Mouse (Mus musculus) heart, adult 11 months (tissue): ENCODE measurements around the gene Serpinb5.
A peak's percentile ranks its signal among the peaks of the same experiment; 100 is the strongest.
"Not testable (repeated sequence)": the region's sequence is repeated elsewhere in the genome, so short reads cannot be mapped to it uniquely, and the experiment has no call there.

Source experiments
- DNase-seq: peaks from one replicate; pipeline ENCODE4 v3.0.0; 2022

The Serpinb5 gene

DNA sequence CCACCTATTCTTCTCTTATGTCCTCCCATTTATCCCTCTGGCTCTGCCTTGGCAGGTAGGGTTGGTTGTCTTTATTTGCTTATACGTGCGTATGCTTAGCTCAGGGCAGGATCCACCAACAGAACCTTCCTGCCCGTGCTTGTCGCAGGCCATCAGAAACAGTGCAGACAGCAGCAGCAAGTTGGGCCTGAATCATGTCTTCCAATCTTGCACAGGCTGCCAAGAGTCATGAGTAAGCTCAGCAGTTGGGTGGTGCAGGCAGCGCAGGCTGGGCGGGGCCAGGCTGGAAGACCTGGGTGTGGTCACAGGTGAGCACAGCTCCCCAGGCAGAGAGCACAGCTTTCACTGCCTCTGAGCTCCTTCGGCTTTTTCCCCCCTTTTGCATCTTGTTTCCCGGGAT is at the start of gene Serpinb5:
Gene Serpinb5 (plus strand): TSS at position 327 of the 400 bp plus-strand sequence.
- peak; percentile 86 for DNase-seq

DNA sequence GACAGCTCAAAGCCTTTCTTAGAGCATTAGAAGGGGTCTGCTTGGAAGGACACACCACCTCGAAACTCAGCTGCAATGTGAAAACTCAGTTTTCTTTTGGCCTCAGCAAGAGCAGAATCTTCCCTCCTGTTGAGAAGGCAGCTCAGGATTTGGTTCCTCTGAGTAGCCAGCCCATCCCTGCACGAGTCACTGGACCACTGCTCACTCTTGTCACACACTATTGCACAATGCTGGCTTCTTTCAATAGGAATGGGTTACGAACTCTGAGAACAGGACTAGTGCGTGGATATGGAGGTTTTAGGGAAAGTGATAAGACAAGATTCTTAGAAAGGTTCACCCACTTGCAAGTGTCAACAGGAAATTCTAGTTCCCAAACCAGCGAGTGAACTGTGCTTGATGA is 46.1 kb upstream of the Serpinb5 start:
- no peak for DNase-seq

DNA sequence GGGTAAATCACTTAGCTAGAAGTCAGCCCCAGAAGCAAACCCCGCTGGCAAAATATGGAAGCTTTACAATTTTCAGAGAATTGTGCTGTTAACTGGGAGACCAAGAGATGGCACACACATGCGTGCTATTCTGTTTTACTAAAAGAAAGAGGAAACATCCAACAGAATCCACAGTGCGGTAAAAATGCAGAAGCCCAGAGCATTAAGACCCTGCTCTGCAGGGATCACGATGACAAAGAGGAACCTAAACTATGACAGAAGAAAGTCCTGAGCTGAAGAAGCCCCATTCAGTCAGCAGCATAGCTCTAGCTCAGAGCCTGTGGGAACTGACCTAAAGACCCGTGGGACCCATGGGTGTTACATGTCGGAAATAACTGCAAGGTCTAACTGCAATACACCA is 45.7 kb upstream of the Serpinb5 start:
- peak; percentile 74 for DNase-seq

- DNase-seq = peak; percentile 27
Measured at GRCm38 (mm10) chr1:106816766-106817165, 44.2 kb upstream of the Serpinb5 start.

DNA sequence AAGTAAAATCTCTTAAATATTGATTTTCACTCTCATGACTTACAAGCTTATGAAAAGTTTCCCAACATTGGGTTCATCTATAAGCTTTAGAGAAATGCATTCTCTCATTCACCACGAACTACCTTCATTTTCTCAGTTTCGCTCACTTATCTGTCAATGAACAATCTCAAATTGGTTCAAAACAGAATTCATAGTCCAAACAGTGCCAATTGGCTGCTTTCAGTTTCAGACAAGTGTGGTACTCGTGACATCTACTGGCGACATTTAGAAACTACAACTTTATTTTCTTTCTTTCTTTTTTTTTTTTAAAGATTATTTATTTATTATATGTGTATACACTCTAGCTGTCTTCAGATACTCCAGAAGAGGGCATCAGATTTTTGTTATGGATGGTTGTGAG is 42.6 kb upstream of the Serpinb5 start:
- DNase-seq = peak; percentile 11

DNA sequence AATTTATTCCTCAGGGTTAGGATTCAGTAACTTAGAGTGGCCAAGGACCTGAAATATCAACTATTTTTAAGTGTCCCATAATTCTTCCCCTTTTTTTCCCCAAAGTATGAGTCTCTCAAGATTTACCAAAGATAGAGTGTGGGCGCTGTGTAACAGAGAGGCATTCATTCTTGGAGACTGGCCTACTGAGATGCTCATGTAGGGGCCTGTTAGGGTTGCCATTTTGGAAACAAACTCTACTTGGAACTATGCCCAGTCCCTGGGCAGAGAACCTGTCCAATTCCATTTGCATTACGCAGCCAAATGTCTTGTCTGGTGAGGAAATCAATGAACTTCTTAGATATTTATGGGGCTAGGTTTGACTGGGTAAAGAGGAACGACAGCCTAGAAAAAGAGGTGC is 38.7 kb upstream of the Serpinb5 start:
- DNase-seq = peak; percentile 14

- DNase-seq = peak; percentile 31
Measured at GRCm38 (mm10) chr1:106828784-106829183, 32.2 kb upstream of the Serpinb5 start.

DNA sequence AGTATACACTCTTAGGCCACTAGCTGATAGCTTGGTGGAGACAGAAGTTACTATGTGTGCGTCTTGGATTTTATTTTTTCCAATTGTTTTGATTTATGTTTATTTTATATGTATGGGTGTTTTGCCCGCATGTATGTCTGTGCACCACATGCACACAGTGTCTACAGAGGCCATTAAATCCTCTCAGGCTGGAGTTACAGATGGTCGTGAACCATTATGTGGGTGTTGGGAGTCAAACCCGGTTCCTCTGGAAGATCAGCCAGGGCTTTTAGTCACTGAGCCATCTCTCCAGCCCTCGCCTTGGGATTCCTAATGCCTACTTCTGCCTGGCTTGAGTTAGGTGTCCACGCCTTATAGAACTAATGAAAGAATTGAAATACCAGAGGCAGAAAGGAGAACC is 4.6 kb downstream of the Serpinb5 start:
- DNase-seq = peak; percentile 57

- peak; percentile 16 for DNase-seq
Measured at GRCm38 (mm10) chr1:106866029-106866428, 5.1 kb downstream of the Serpinb5 start.

GRCm38 (mm10) chr1:106866768-106867167 is 5.8 kb downstream of the Serpinb5 start:
- peak; percentile 37 for DNase-seq

DNA sequence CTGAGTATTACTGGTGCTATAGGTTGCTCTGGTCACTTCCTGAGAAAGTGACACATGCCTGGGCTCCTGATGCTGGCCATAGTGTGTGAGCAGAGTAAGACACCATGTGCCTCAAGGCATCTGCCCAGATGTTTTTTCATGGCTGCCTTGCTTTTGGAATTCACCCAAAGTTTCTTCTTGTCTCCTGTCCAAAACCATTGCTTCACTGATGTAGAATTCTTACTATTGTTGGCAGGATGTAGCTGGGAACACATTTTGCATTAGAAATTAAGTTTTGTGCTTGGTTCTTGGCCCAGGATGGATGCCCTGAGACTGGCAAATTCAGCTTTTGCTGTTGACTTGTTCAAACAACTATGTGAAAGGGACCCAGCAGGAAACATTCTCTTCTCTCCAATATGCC is 9.0 kb downstream of the Serpinb5 start:
- DNase-seq = peak; percentile 58

DNA sequence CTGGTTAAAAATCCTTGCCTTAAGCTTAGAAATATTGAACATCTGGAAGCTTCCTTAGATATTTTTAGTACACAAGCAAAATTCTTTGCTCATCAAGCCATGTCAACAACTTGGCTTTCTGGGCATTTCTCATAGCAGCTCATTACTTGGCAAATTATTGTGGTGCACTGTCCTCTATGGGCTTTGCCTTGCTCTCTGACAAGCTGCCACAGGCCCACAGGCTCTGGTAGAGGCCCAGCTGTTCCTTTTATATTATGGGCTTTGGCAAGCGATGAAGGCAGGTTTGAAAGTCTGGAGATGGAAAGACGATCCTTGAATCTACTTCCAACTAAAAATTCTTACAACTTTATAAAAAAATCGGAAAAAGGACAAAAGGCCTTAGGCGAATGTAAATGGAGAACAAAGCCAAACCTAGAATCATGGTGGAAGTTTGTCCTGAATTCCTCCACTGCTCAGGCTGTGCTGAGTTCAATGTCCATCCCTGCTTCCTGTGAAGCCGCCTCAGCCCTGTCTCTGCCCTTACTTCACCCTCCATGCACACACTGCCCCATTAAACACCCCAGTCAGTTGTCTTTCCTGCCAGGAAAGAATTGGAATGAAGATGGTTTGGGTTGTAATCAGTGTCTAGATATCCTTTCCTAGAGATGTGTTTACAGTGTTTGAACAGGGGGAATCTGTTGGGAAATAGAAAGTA is 14.4 kb downstream of the Serpinb5 start:
- peak; percentile 88 for DNase-seq

- no peak for DNase-seq
Measured at GRCm38 (mm10) chr1:106876147-106876546, 15.2 kb downstream of the Serpinb5 start.

DNA sequence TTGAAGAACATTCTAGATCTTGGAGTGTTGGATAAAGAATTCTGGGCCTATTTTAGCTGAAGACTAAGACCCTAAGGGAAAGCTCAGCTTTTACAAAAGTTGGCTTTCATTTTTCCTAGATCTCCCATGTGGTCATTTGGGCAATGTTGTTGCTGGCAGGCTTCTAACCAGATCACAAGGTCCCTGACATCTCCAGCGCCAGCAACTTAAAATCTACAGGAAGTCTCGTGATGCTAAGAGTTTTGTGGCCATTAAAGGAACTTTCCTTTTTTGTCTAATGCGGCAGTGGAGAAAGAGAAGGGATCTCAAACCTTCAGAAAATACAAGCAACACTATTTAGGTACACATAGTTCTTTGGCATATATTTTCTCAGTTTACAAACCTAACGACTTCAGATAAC is 21.8 kb downstream of the Serpinb5 start:
- peak; percentile 79 for DNase-seq

DNA sequence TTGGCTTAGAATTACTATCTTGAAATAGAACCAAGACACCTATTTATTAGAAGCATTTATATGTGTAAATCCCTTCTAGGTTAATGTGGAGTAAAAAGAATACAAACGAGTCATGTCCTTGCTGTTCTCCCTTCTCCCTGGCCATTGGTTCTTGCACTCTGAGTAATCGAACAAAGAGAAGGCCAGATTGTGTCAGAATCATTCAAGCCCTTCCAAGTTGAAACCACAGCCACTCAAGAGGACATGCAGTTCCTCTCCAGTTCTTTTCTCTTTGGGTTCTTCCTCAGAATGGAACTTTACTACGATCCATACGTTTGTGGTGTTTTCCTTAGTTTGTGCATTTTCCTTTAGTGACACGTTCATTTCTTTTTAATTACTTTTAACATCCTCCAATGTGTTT is 22.4 kb downstream of the Serpinb5 start:
- no peak for DNase-seq

- DNase-seq = peak; percentile 87
Measured at GRCm38 (mm10) chr1:106883812-106884211, 22.8 kb downstream of the Serpinb5 start.

DNA sequence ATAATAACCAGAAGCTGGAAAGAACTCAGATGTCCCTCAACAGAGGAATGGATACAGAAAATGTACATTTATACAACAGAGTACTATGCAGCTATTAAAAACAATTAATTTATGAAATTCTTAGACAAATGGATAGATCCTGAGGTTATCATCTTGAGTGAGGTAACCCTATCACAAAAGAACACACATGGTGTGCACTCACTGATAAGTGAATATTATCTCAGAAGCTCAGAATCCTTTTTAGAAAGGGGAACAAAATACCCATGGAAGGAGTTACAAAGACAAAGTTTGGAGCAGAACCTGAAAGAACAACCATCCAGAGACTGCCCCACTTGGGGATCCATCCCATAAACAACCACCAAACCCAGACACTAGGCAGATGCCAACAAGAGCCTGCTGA is 34.2 kb downstream of the Serpinb5 start:
- DNase-seq = not testable (repeated sequence)

DNA sequence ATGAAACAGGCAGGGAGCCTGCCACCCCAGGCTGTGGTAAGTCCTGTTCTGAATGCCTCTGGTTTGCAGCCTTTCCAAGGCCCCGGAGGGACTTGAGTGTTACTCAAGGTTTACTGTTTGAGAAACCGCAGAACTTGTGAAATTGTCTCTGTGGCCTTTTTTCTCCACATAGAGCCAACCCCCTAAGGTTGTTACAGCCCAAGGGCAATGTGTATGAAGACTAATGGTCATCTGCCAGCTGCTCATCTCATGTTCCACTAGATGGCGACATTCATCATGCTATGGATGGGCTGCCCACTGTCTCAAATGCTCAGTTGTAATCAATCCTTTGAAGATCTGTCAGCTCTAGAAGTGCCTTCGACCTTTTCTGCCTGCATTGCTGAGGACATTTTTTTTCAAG is 40.4 kb downstream of the Serpinb5 start:
- no peak for DNase-seq

DNA sequence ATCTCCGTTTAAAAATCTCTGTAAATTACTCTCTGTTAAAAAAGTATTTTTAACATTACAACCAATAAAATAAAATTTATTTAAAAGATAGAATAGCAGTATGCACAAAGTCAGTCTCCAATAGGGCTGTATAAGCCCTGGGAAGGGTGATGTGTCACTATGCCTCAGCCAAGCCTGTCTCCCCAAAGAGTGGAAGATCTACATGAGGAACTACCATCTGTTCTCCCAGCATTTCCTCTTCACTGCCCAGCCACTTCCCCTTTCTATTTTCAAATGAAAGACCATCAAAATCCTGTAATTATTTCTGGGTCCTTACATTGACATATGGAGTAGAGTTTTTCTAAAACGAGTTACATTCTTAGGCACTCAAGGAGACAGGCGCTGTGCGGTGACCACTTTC is 71.0 kb downstream of the Serpinb5 start:
- DNase-seq = peak; percentile 94
